Mouse (Mus musculus): Measurements from ENCODE around the gene Nf2.

The Nf2 gene

GRCm38 (mm10) chr11:4740785-4741184 is 108.6 kb downstream of the Nf2 start:
- DNase-seq = no peak

GRCm38 (mm10) chr11:4738719-4739118 is 110.6 kb downstream of the Nf2 start:
- DNase-seq = no peak

DNA sequence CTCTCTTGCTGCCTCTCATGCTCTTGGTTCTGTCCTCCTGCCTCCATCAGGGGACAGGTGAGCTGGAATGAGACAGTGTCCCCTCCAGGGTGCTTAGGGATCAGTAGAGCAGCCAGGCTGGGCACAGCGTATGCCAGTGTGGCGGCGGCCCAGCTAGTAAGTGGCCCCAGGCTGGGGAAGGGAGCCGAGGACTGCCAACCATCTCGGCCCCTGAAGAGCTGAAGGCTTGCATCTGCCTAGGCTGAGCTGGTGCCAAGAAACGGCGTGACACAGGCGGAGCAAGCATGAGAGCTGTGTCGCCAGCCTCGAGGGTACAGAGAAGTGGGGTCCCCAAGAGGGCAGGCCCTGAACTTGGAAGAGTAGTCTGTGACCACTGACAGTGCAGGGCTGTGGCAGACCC is 111.7 kb downstream of the Nf2 start:
- DNase-seq = no peak

GRCm38 (mm10) chr11:4736355-4736754 is 113.0 kb downstream of the Nf2 start:
- no peak for DNase-seq

DNA sequence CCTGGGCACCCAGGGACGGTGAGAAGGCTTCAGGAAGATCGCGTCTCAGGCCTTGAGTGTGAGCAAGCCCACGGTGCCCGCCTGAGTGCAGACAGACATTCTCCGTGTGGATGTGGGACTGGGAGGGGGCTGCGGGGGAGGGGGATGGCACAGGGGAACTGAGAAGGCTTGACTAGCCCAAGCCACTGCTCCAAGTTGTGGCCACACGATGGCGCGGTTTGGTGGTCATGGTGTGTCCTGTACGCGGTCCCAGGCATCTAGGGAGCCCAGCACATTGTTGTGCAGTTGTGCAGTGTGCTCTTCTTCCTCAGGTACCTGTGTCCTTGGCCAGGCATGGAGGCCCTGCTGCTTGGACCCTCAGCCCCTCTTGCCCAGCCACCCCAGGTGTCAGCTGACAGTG is 115.2 kb downstream of the Nf2 start:
- no peak for DNase-seq

GRCm38 (mm10) chr11:4731781-4732180 is 117.6 kb downstream of the Nf2 start:
- no peak for DNase-seq

DNA sequence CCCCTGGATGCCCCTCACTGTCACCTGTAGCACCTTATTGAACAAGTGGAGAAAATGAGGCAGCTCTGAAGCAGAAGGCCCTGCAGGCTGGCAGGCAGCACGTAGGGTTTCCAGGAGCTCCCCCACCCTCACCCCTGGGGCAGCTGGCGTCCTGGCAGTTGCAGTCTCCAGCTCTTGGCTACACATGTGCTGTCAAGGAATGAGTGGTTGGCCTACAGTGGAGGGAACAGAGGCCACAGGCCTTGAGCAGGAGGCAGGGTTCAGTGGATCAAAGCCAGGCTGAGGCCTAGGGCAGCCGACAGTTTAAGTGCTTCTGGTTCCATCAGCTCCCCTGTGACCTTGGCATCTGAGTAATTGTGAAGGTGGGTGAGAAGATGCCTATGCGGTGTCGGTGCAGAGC is 118.4 kb downstream of the Nf2 start:
- no peak for DNase-seq

DNA sequence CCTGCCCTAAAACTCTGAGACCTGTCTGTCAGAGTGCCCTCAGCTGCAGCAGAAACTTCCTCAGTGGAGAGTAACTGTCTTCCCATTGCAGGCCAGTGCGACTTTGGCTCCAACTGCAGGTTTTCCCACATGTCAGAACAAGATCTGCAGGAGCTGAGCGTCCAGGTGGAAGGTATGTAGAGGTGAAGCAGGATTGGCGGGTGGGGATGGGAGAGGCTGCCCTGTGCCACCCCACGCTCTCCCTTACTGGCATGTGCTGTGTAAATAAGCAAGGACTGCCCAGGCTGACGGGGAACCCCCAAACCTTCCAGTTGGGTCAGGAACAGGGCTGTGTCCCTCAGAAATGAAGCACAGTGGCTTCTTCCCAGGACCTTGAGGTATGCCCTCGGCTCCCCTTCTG is 119.2 kb downstream of the Nf2 start:
- DNase-seq = no peak

DNA sequence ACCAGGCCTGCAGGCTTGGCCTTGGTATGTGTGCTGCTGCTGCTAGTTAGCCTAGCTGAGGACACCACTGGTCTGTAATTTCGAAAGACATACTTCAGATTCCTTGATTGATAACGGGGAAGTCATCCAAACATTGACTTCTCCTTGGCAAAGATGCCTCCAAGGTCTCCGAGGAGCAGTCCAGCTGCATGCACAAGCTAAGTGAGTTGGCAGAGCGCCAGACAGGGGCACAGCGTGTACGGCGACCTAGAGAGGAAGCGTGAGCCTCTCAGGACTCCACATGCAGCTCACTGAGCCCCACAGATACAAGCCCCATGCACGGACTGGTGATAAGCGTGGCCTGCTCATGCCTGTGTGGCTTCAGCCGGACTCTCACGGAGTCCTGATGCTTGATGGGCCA is 119.7 kb downstream of the Nf2 start:
- peak; percentile 29 for DNase-seq

DNA sequence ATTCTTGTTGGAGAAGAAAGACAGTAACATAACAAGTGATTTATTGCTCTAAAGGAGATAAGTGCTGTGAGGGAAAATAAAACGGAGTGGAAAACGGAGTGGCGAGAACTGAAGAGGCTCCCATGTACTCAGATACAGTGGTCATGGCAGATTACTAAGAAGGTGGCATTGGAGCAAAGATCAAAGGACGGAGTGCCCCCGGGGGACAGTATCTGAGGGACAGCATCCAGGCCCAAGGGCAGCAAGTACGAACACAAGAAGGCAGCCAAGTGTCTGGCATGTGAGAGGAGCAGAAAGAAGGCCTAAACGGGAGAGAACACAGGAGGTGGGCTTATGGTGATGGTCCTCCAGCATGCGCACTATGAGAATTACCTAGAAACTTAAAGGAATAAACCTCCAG is 127.6 kb downstream of the Nf2 start:
- DNase-seq = no peak

- DNase-seq = no peak
These were observed 128.3 kb downstream of the Nf2 start for GRCm38 (mm10) chr11:4720900-4721580.

GRCm38 (mm10) chr11:4720393-4720792 is 128.9 kb downstream of the Nf2 start:
- no peak for DNase-seq

DNA sequence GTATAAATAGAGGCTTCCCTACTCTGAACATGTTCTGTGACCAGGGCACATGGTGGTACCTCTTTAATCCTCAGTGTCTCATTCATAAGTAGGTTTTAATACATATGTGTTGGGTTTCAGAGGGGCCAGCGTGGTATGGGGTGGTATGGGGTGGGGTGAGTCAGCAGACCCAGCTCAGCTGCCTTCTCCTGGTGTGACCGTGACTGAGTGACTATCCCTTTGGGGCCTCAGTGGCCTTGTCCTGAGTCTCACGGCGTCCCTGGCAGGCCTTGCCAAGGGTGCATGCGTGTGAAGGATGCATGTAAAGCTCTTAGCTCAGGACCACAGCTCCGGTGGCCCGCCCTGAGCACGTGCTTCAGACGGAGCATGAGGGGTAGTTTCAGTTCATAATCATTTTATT is 129.4 kb downstream of the Nf2 start:
- no peak for DNase-seq

GRCm38 (mm10) chr11:4718548-4718947 is 130.8 kb downstream of the Nf2 start:
- no peak for DNase-seq

GRCm38 (mm10) chr11:4716530-4717236 is 132.7 kb downstream of the Nf2 start:
- DNase-seq = no peak
